Mouse (Mus musculus) adrenal gland, postnatal 25 days (tissue): ENCODE measurements around the gene Slc17a7. TPM values are rescaled to one million over a fixed set of nuclear protein-coding genes. Genes with fewer than 3 reads are reported as not detected.
"Not testable (repeated sequence)": the region's sequence is repeated elsewhere in the genome, so short reads cannot be mapped to it uniquely, and the experiment has no call there.

ENCODE experiments used
- DNase-seq: peaks from one replicate; pipeline ENCODE4 v3.0.0; 2021; ENCODE audit warnings: mixed read lengths
- total RNA-seq: library from RNA; stranded (reverse); gene quantifications from 2 replicates; pipeline ENCODE4 v1.2.3, GENCODE M21; 2021

Slc17a7 gene
- total RNA-seq, 1 experiment from 2014 or later: 0.15 TPM

- no peak for DNase-seq
Measured at GRCm38 (mm10) chr7:45133446-45134159, 30.1 kb upstream of the Slc17a7 start.

DNA sequence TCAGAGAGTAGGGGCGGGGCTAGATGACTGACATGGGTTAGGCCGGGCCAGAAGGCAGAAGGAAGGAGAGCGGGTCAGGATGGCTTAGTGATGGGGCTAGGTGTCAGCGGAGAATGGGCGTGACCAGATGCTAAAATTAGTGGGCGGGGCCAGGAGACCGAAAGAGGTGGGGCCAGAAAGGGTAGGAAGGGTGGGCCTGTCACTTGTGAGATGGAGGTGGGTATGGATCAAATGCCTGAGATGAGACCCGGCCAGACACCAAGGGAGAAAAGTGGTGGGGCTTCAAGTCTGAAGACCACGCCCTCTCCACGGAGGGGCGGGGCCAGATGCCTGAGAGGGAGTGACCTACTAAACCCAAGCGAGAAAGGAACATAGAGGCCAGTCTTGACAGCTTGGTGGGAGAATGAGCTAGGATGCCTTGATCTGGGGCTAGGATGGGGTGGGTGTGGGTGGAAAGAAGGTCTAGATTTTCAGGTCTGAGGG lies 29.2 kb upstream of the Slc17a7 start:
- no peak for DNase-seq

DNA sequence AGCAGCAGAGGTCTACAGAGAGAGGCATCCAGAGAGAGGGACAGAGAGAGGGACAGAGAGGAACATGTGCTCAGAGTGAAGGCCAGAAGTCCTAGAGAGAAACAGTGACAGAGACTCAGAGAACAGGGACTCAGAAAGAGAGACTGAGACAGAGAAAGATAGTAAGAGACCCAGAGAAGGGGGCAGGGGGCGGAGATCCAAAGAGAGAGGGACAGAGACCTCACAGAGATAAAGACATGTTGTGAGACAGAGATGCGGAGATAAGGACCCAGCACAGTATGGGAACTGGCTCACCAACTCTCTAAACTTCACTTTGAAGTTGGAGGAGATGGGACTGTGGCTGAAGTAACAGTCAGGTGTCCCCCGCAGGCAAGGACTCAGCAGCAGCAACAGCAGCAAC lies 28.4 kb upstream of the Slc17a7 start:
- DNase-seq: no peak

DNA sequence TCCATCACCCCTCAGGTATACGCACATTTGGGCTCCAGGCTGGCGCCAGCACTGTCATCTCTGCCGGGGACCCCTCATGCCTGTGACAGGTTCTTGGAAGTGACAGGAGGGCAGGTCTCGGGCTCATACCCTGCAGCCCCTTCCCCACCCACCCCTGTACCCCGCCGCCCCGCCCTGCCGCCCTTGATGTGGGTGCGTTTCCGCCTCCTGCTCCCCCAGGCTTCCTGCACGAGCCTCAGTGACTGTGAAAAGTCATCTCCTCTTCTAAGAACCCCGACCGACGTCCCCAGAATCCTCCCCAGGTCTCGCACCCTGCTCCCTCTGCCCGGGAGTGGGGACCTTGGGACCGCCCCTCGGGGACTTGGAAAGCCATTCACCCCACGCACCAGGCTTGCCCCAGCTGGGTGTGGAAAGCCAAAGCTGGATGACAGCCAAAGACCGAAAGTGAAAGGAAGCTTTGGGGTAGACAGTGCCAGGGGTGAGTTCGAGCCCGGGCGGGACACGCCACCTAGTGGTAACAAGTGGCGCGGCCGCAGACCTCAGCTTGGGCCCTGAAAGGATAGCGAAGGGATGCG lies 27.7 kb upstream of the Slc17a7 start, which contains the start of the genes Gm45713 and Flt3l:
TSS of gene Gm45713 (minus strand) at position 239 of the 575 bp plus-strand sequence.
TSS of gene Flt3l (minus strand) at position 440 of the 575 bp plus-strand sequence.
- peak; percentile 92 for DNase-seq

GRCm38 (mm10) chr7:45137171-45138006 lies 26.4 kb upstream of the Slc17a7 start:
- no peak for DNase-seq

- DNase-seq: no peak
Measured at GRCm38 (mm10) chr7:45138403-45138802, 25.3 kb upstream of the Slc17a7 start.

DNA sequence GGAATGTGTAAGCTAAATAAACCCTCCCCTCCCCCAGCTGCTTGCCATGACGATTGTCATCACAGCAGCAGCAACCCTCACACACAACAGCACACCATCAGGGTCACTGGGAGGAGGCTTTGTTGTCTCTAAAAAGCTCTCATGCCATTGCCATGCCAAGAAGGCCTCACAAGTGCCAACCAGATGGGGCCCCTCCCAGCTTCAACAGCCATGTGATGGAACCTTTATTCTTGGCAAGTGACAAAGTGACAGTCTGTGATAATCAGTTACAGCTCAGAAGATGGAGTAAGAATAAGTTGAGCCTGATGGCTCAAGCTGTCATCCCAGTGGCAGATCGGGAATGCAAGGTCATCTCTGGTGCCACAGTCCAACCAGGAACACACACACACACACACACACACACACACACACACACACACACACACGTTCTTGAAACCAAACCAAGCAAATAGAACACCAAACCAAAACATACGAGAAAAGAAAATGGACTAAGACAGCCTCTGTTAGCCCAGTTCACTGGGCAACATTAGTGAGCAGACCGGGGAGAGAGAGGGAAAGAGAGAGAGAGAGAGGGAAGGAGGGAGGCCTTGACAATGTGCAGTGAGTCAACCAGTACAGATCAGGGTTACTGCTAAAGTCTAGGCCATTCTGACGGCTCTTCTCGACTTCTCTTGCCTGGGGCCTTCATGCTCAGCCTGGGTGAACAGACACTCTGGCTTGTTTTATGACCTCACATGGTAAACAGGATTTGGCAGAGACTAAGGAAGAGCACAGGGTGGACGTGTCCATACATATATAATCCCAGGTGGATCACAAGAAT lies 23.6 kb upstream of the Slc17a7 start:
- DNase-seq: peak; percentile 47

- DNase-seq: no peak
Measured at GRCm38 (mm10) chr7:45141319-45141718, 22.4 kb upstream of the Slc17a7 start.

DNA sequence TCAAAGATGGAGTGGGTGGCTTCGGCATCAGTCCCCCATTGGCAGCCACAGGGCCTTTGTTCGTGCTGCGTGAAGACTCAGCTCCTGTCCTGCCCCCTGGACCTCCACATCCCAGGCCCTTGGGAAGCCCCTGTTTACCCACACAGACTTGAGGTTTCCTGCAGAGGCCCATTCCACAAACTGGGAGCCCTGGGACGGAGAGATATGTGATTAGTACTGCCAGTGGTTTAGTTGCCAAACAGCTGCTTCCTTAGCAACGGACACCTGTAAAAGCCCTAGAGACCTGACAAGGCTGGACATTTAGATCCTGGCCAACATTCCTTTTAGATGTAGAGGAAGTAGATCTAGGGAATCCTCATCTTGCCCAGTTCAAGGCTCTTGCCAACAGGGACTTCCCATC lies 21.8 kb upstream of the Slc17a7 start:
- DNase-seq: no peak

DNA sequence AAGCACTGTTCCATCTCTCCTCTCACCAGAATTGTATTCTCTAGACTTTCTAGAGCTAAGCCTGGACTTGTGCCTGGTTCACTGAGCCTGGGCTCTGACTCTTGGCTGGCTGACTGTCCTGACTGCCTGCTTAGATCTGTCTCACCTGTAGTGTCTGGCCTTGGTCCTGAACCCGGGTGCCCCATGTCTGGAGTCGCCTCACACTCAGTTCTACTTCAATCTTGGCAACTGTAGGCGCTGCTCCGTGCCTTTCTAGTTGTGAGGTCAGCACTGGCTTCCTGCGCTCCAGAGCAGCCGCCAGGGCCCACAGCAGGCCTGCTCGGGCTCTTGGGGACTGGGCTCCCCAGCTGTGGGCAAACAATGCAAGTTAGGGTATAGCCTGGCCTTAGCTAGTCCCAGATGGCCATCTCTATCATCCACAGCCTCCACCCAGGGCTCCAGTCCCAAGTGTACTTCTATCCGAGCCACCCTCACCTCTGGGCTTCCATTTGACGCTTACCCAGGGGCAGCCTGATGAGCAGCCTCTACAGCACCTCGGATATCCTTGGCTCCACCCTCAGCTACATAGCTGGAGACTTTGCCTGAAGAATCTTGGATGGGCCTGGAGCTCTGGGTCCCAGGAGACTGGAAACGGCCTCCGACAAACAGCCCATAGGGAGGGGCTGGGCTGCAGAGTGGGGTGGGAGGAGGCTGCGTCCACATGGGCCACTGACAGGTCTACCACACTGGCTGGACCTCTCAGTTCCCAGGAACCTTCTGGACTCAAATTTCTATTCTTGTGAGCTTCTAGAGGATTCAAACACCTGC lies 19.2 kb upstream of the Slc17a7 start:
- no peak for DNase-seq

DNA sequence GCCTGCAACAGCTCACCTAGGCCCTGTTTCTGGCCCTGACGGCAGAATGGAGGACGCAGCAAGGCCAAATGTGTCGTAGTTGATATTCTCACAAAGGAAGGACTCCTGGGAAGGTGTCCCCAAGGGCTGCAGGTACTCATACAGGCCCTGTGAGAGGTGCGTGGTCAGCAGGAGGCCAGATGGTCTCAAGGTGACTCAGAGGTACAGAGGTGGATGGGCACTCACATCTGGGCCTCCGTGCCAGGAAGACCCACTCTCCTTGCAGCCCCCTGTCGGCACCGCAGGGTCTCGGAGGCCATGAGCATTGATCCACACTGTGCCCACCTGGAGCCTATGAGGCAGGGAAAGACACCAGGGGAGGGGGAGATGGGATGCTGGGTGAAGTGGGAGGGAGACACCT lies 18.3 kb upstream of the Slc17a7 start:
- DNase-seq: no peak

DNA sequence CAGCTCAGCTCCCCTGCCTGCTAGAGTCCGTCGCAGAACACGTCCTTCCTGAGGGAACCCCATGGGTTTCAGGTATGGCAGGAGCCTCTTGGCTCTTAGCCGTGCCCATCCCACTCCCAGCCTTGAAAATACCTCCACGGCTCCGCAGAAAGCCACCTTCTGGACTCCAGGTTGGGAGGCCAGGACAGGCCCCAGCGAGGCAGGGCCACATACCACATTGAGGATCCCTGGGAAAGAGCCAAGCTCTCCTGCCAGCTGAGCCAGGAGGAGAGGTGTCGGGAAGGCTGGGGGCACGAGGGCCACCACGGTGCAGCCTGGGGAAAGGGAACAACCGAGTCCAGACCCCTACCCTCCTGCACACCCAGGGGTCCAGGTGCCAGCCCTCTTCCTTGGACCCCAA lies 16.5 kb upstream of the Slc17a7 start:
- DNase-seq: no peak

- DNase-seq: no peak
Measured at GRCm38 (mm10) chr7:45147899-45148298, 15.8 kb upstream of the Slc17a7 start.

DNA sequence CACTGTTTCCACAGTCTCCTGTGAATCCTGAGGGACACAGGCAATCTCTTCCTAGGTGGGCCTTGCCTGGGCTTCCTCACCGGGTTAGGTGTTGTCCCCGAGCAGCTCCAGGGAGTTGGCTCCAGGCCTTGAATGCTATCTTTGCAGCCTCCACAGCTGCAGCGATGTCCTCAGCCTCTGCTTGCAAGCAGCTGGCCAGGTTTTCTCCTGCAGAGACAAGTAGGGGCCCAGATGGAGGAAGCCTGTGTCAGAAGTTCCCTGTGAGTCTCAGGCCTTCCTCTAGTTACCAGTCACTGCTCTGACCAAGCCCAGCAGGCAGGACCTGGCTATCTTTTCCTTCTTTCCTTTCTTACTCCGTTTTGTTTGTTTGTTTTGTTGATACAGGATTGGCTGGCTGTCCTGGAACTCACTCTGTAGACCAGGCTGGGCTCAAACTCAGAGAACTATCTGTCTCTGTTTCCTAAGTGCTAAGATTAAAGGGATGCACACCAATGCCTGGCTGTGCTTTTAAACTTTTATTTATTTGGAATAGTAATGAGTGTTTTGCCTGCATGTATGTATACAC lies 15.1 kb upstream of the Slc17a7 start:
- DNase-seq: no peak

DNA sequence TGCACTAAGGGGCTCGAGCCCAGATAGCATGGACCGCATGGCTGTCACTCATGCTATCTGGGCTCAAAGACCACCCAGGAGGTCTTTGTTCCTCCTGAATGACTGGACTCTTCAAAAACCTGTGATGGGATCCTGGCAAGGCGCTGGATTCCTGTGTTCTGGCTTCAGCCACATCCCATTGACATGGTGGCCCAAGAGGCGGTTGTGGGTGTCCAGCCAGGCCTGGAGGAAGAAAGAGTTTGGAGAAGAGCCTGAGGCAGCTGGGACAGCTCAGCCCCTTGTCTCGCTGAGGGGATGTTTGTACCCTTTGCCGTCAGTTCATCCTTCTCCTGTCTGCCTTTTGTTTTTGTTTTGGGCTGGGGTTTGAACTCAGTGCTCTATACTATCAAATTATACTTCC lies 14.2 kb upstream of the Slc17a7 start:
- no peak for DNase-seq

GRCm38 (mm10) chr7:45150321-45150720 lies 13.4 kb upstream of the Slc17a7 start:
- DNase-seq: no peak

- DNase-seq: no peak
Measured at GRCm38 (mm10) chr7:45151303-45151702, 12.4 kb upstream of the Slc17a7 start.

GRCm38 (mm10) chr7:45153052-45153451 lies 10.7 kb upstream of the Slc17a7 start:
- not testable (repeated sequence) for DNase-seq

DNA sequence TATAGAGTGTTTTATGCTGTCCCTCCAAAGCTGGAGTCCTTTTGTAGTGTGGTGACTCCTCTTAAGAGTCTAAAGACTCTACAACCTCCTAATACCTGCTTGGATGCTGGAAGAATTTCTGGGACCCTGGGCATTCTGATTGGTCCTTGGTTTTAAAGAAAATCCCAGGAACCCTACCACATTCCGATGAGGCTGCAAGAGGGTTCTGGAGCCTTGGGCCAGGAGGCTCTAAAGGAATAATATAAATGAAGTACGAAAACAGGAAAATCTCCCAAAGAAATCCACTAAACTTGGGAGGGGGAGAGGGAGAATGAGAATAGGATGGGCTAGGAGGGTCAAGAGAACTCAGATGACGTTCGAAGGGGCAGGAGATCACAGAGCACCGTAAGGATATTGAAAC lies 10.2 kb upstream of the Slc17a7 start:
- no peak for DNase-seq

DNA sequence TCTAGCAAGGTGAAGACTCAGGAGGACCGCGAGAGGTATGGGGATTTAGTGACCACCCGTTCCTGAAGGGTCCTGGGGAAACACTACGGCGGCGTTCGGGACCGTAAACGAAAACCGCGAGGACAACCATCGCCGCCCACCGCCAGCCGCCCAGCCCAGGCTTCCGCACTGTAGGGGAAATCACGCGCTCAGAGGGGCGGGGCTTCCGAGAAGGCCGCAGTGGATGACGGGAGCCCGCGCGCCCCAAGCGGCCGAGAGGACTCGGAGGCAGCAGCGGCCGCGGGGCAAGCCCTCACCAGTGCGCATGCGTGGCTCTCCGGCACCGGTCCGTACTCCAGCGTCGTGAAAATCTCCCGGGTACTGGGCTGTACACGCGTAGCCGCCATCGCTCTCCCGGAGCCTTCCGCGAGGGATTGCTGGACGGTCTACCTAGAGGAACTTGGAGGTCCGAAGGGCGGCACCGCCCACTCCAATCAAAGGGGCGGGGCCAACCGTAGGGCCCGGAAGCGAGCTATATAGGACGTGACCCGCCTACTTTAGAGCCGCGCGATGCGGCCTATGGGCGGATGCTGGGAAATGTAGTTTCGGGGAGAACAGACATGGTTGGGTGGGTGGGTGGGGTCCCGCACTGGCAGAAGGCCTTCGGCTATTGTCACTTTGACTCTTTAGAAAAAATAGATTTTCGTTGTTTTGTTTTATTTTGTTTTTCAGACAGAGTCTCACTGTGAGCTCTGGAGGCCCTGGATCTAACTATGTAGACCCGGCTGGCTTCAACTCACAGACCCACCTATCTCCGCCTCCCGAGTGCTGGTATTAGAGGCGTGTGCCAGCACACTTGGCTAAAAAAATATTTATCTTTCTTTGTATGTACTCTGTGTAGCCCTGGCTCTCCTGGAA lies 9.4 kb upstream of the Slc17a7 start, which contains the start of the genes Pih1d1 and Aldh16a1:
TSS of gene Pih1d1 (plus strand) at position 208 of the 897 bp plus-strand sequence.
TSS of gene Aldh16a1 (minus strand) at position 489 of the 897 bp plus-strand sequence.
- peak; percentile 96 for DNase-seq
